Mouse (Mus musculus) lung, embryonic 15.5 days (tissue): ENCODE measurements at regions not wholly inside any gene's neighbourhood (a gene's known extent, or its start where the extent isn't known, plus 50 kb on each side); places are given as distances from the start of the nearest gene placed in this dataset. TPM values are rescaled to one million over a fixed set of nuclear protein-coding genes. Genes with fewer than 3 reads are reported as not detected.
"Not testable (repeated sequence)": the region's sequence is repeated elsewhere in the genome, so short reads cannot be mapped to it uniquely, and the experiment has no call there.

Experiments used
- ATAC-seq: fragments of 200-750 bp; cut with Nextera tagmentation; 2 replicates; pipeline ENCODE4 v1.8.0; 2017; ENCODE audit warnings: moderate number of reproducible peaks, borderline replicate concordance; ENCODE audit not compliant: low FRiP score, low TSS enrichment; ENCODE audit errors: extremely low read depth
- H3K27ac ChIP-seq: fragments of 300-500 bp; sonication (generic); 2 replicates; pipeline ENCODE4 v1.5.1; 2015; ENCODE audit warnings: moderate library complexity, mild to moderate bottlenecking, inconsistent platforms
- H3K27me3 ChIP-seq: fragments of 300-500 bp; sonication (generic); 2 replicates; pipeline ENCODE4 v1.6.1; 2015; ENCODE audit warnings: inconsistent platforms
- H3K36me3 ChIP-seq: fragments of 300-500 bp; sonication (generic); 2 replicates; pipeline ENCODE4 v1.6.1; 2015; ENCODE audit warnings: inconsistent platforms
- H3K4me1 ChIP-seq: fragments of 300-500 bp; sonication (generic); 2 replicates; pipeline ENCODE4 v1.6.1; 2015; ENCODE audit warnings: inconsistent platforms
- H3K4me2 ChIP-seq: fragments of 300-500 bp; sonication (generic); 2 replicates; pipeline ENCODE4 v1.6.1; 2015; ENCODE audit warnings: inconsistent platforms, mild to moderate bottlenecking, moderate library complexity
- H3K4me3 ChIP-seq: fragments of 300-500 bp; sonication (generic); 2 replicates; pipeline ENCODE4 v1.5.1; 2015; ENCODE audit warnings: mild to moderate bottlenecking, inconsistent platforms
- H3K9ac ChIP-seq: fragments of 300-500 bp; sonication (generic); 2 replicates; pipeline ENCODE4 v1.6.1; 2015; ENCODE audit warnings: inconsistent platforms
- H3K9me3 ChIP-seq: fragments of 300-500 bp; sonication (generic); 2 replicates; pipeline ENCODE4 v1.6.1; 2016; ENCODE audit warnings: inconsistent platforms
- WGBS: fragments of 180-500 bp; shearing (Covaris S2); methylation state at CpG from one replicate; pipeline ENCODE4 v1.1.7; 2015; 5-methylcytosine and 5-hydroxymethylcytosine counted together
- microRNA-seq: library from miRNA; unstranded; fragments of <30 nt; microRNA quantifications from one replicate; pipeline ENCODE4, GENCODE M21; 2016

DNA sequence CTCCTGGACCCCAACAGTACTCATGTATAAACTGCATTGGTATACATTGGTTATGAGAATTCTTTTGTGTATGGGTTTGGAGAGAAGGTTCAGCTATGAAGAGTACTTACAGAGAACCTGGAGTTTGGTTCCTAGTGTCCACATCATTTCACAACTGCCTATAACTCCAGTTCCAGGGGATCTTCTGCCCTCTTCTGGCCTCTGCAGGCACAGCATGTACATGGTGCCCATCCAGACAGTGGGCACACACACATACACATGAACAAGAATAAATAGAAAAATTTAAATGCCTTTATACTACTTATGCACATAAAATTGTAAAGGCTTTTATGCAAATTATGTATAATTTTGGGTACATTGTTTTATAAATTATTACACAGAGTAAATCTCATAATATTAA, 59.9 kb upstream of the Spon1 start:
- Histone ChIP-seq H3K4me2 (no peak overlapping the region), H3K4me1 (no peaks in the 10 kb centered on the region), H3K9ac (no peak overlapping the region), H3K9me3 (no peaks in the 10 kb centered on the region), H3K36me3 (no peaks in the 10 kb centered on the region), H3K27ac (no peak overlapping the region), H3K27me3 (no peaks in the 10 kb centered on the region), H3K4me3 (no peak overlapping the region)
- no peak for ATAC-seq

DNA sequence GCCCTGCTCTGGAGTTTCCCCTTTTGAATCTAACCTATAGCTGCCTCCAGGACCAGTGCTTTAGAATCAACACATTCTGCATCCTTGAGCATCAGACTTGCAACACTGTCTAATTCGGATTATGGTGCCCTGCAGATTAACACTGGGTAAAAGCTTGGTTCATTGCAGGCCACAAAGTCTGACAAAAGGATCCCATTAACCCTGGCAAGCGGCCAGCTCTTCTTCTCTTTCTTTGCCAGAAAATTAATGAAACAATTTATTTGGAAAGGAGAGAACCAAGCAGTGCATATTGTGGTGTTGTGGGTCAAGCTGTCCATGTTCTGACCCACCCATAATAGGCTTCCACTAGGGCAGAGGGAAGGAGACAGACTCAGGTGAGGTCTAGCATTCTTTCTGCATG, 58.2 kb upstream of the Spon1 start:
- Histone ChIP-seq H3K4me1 (no peaks in the 10 kb centered on the region), H3K4me2 (no peak overlapping the region), H3K27me3 (no peaks in the 10 kb centered on the region), H3K36me3 (no peaks in the 10 kb centered on the region), H3K4me3 (no peak overlapping the region), H3K9ac (no peak overlapping the region), H3K27ac (no peak overlapping the region), H3K9me3 (no peaks in the 10 kb centered on the region)
- WGBS, result 62% methylated on average over 2 of the region's 2 CpGs
- ATAC-seq, result no peak

DNA sequence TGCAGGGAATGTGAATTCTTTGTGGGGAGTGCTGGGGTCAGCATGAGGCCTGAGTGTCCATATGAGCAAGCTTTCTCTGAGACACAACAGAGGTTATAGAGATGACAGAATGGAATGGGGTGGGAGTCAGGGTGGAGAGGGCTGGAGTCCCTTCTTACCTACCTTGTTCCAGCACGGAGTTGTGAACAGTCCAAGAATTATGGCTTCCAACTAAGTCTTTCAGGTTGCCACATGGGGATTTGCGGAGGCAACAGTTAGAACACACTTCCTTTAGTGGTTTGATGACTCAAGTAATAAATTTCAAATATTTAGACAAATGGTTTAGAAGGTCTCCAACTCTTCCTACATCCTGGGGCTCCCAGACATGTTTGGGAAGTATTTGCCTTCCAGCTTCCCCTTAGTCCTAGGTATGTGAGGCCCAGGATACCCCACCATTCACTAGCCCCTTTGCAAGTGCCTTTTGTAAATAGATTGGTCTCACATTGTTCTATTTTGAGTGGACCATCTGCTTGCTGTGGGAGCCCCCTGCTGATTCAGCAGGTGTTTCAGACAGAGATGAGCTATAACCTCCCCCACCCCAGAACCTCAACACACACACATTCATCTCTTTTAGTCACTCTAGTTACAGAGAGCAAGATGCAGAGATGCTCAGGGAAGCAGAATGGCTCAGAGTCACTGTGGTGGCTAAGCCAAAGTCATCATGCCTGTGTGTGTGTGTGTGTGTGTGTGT, 55.1 kb upstream of the Spon1 start:
- H3K9me3 ChIP-seq, result no peaks in the 10 kb centered on the region
- WGBS, result 69% methylated on average over 2 of the region's 2 CpGs
- no peak overlapping the region for H3K27ac ChIP-seq
- no peaks in the 10 kb centered on the region for H3K27me3 ChIP-seq
- no peaks in the 10 kb centered on the region for H3K36me3 ChIP-seq
- H3K9ac ChIP-seq, result no peak overlapping the region
- H3K4me3 ChIP-seq, result no peak overlapping the region
- no peak for ATAC-seq
- no peaks in the 10 kb centered on the region for H3K4me1 ChIP-seq
- no peak overlapping the region for H3K4me2 ChIP-seq

DNA sequence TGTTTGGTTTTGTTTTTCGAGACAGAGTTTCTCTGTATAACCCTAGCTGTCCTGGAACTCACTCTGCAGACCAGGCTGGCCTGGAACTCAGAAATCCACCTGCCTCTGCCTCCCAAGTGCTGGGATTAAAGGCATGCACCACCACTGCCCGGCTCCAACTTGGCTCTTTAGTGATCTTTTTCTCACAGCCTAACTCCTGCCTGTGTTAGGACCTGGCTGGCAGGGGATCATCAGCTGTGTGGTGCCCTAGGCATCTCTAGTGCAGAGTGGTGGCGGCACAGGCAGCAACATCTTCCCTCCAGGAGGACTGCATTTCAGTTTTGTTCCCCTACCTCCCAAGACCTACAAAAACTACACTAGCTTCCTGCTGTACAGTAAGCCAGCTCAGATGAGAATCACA, 54.4 kb upstream of the Spon1 start:
- not testable (repeated sequence) for H3K4me1 ChIP-seq, H3K4me3 ChIP-seq, H3K4me2 ChIP-seq, H3K9me3 ChIP-seq, H3K27ac ChIP-seq, H3K36me3 ChIP-seq, ATAC-seq, H3K9ac ChIP-seq, H3K27me3 ChIP-seq
- WGBS, result 65% methylated on average over 3 of the region's 3 CpGs

Small RNA genes in the stretch of these regions (microRNA-seq; reads per million reads assigned to microRNA genes)
- gene Gm23700, result not detected
